Mouse (Mus musculus): ENCODE data around the gene Dmap1. TPM values are rescaled to one million over a fixed set of nuclear protein-coding genes. Genes with fewer than 3 reads are reported as not detected.

Gene Dmap1
- total and polyA plus RNA-seq, 3 experiments = 39.3 to 43.4 (median 39.3) TPM

DNA sequence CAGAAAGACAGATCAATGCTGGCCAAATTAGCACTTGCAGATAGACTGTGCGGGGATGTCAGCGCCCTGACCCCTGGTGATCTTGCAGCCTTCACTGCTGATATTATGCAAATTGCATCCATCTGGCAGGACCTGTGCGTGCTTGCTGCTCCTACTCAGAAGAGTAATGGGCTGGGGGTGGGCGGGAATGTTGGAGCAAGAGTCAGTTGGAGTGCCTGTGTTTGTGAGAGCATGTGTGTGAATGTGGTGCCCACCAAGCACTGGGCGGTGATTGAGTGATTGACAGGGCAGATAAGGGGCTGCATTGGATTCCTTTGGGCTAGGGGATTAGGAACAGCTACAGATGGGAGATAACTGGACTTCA lies 26.6 kb downstream of the Dmap1 start:
- H3K27me3 ChIP-seq (replicated peaks) = no peaks in the 10 kb centered on the region
- no peak overlapping the region for H3K4me2 ChIP-seq (ENCODE audit: insufficient read depth, low read depth, poor library complexity, severe bottlenecking)
- no peaks in the 10 kb centered on the region for H3K9me3 ChIP-seq (replicated peaks; ENCODE audit: low read length)
- no peak overlapping the region for H3K27ac ChIP-seq (ENCODE audit: insufficient read depth, low read depth)
- no peak for DNase-seq (ENCODE audit: extremely low read depth)
- dilution Hi-C loops (cut with MboI; ENCODE audit: extremely low pct_ligation_motif_present, extremely low pct_unique_long_range_greater_than_20kb, low sequenced_read_pairs) = no loop called here
- no peaks in the 10 kb centered on the region for H3K79me2 ChIP-seq (replicated peaks; ENCODE audit: control insufficient read depth, extremely low read depth, insufficient read depth, poor library complexity, severe bottlenecking)
- no peak for TF ChIP-seq MXI1 (IDR thresholded peaks at IDR 0.05; ENCODE audit: low read depth, low read length)
- no peak for TF ChIP-seq JUND (conservative IDR thresholded peaks at IDR 0.05; ENCODE audit: low read depth, low read length)
- no peak for TF ChIP-seq JUN (IDR thresholded peaks at IDR 0.05; ENCODE audit: insufficient read depth, low read depth, low read length)
- H3K9ac ChIP-seq (ENCODE audit: insufficient read depth, low read depth) = no peak overlapping the region
- H3K4me3 ChIP-seq (replicated peaks in 1 of 3; ENCODE audit: low read depth in 2 of 3, low read length in 2 of 3, poor library complexity in 1 of 3) = no peak overlapping the region
- in situ Hi-C loops (cut with MboI; ENCODE audit: low pct_ligation_motif_present, low pct_unique_long_range_greater_than_20kb, low sequenced_read_pairs) = loop anchor here (10.0 kb wide), 1 partner anchor 331 kb away; no protein-coding TSS in a partner anchor
- H3K36me3 ChIP-seq (replicated peaks in 1 of 2; ENCODE audit: control insufficient read depth in 1 of 2, insufficient read depth in 1 of 2, low read length in 1 of 2) = peaks cover 0 to 56% of the 10 kb centered on the region in 2 experiments
- H3K4me1 ChIP-seq (ENCODE audit: control insufficient read depth in 1 of 2, insufficient read depth in 2 of 2) = peaks cover 19 to 58% of the 10 kb centered on the region in 2 experiments

DNA sequence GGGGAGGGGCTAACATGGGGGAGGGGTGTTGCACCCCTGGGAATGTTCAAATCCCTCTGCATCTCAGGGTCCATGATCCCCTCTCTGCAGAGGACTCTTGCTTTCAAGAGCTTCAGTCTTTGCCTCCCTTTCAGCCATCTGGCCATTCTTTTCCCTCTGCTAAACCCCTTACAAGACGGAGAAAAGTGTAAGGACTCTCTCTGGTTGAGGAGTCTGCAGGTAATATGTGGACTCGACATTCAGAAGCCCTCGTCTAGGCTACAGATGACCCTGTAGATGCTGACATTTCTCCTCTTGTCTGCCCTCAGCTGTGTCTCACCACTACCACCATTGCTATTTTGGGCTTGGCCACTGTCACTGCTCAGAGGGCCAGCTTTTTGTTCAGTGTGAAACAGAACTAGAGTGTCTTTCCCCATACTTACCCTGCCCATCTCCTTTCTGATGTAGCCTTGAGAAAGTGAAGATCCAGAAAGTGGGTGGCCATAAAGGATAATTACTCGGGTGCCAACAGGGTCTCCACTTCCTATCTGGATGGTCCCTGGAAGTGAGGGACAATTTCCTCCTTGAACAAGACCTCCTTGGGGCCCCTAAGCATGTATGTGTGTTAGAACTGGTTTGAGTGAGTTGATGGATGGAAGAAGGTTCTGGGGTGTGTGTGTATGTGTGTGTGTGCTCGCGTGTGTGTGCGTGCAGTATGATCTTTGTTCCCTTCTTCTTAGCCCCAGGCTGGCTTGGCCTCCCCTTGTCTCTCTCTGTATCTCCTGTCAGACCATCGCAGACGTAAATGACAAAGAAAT lies 27.2 kb downstream of the Dmap1 start:
- no peak overlapping the region for H3K4me3 ChIP-seq (replicated peaks in 1 of 3; ENCODE audit: low read depth in 2 of 3, low read length in 2 of 3, poor library complexity in 1 of 3)
- dilution Hi-C loops (cut with MboI; ENCODE audit: extremely low pct_ligation_motif_present, extremely low pct_unique_long_range_greater_than_20kb, low sequenced_read_pairs) = no loop called here

GRCm38 (mm10) chr4:117654016-117654702 lies 27.9 kb downstream of the Dmap1 start:
- Histone ChIP-seq H3K4me3 (replicated peaks in 1 of 3; ENCODE audit: low read depth in 2 of 3, low read length in 2 of 3, poor library complexity in 1 of 3) (no peak overlapping the region), H3K9ac (ENCODE audit: insufficient read depth, low read depth) (no peak overlapping the region), H3K9me3 (replicated peaks; ENCODE audit: low read length) (no peaks in the 10 kb centered on the region), H3K27me3 (replicated peaks) (no peaks in the 10 kb centered on the region), H3K4me2 (ENCODE audit: insufficient read depth, low read depth, poor library complexity, severe bottlenecking) (no peak overlapping the region), H3K36me3 (replicated peaks in 1 of 2; ENCODE audit: control insufficient read depth in 1 of 2, insufficient read depth in 1 of 2, low read length in 1 of 2) (peaks cover 2 to 58% of the 10 kb centered on the region in 2 experiments), H3K79me2 (replicated peaks; ENCODE audit: control insufficient read depth, extremely low read depth, insufficient read depth, poor library complexity, severe bottlenecking) (no peaks in the 10 kb centered on the region), H3K4me1 (ENCODE audit: control insufficient read depth in 1 of 2, insufficient read depth in 2 of 2) (peaks cover 19 to 71% of the 10 kb centered on the region in 2 experiments), H3K27ac (ENCODE audit: insufficient read depth, low read depth) (no peak overlapping the region)
- in situ Hi-C loops (cut with MboI; ENCODE audit: low pct_ligation_motif_present, low pct_unique_long_range_greater_than_20kb, low sequenced_read_pairs) = loop anchor here (10.0 kb wide), 1 partner anchor 329 kb away; no protein-coding TSS in a partner anchor
- dilution Hi-C loops (cut with MboI; ENCODE audit: extremely low pct_ligation_motif_present, extremely low pct_unique_long_range_greater_than_20kb, low sequenced_read_pairs) = no loop called here
- no peak for DNase-seq (ENCODE audit: extremely low read depth)
- TF ChIP-seq JUND (conservative IDR thresholded peaks at IDR 0.05; ENCODE audit: low read depth, low read length) = no peak
- TF ChIP-seq TCF12 (IDR thresholded peaks at IDR 0.05; ENCODE audit: low read depth, low read length) = no peak
- TF ChIP-seq POLR2A (IDR thresholded peaks at IDR 0.05; ENCODE audit: low read depth, low read length) = no peak
- TF ChIP-seq ZMIZ1 (IDR thresholded peaks at IDR 0.05; ENCODE audit: low read depth, low read length) = no peak
- no peak for TF ChIP-seq USF1 (IDR thresholded peaks at IDR 0.05; ENCODE audit: low read depth, low read length)
- TF ChIP-seq RAD21 (IDR thresholded peaks at IDR 0.05; ENCODE audit: low read depth, low read length) = no peak
- no peak for TF ChIP-seq MAFK (IDR thresholded peaks at IDR 0.05; ENCODE audit: insufficient replicate concordance, low read length)
- TF ChIP-seq CHD2 (IDR thresholded peaks at IDR 0.05; ENCODE audit: low read length) = no peak
- TF ChIP-seq MAZ (IDR thresholded peaks at IDR 0.05; ENCODE audit: low read depth, low read length) = no peak
- TF ChIP-seq POLR2AphosphoS2 (IDR thresholded peaks at IDR 0.05; ENCODE audit: low read depth, low read length) = no peak
- TF ChIP-seq USF2 (conservative IDR thresholded peaks at IDR 0.05; ENCODE audit: low read depth, low read length) = no peak
- no peak for TF ChIP-seq PAX5 (IDR thresholded peaks at IDR 0.05; ENCODE audit: low read length)
- no peak for TF ChIP-seq ETS1 (conservative IDR thresholded peaks at IDR 0.05; ENCODE audit: low read depth, low read length)
- no peak for TF ChIP-seq KAT2A (IDR thresholded peaks at IDR 0.05; ENCODE audit: insufficient replicate concordance, low read length)
- TF ChIP-seq SIN3A (IDR thresholded peaks at IDR 0.05; ENCODE audit: low read length) = no peak
- TF ChIP-seq ZC3H11A (IDR thresholded peaks at IDR 0.05; ENCODE audit: low read depth, low read length) = no peak
- TF ChIP-seq MEF2A (IDR thresholded peaks at IDR 0.05; ENCODE audit: borderline replicate concordance, low read depth, low read length) = no peak

More for the DNA sequence above, 27.2 kb downstream of the Dmap1 start:
- TF ChIP-seq ZNF384 (IDR thresholded peaks at IDR 0.05; ENCODE audit: low read depth, low read length) (no peak), SMC3 (IDR thresholded peaks at IDR 0.05; ENCODE audit: low read depth, low read length) (no peak), POLR2A (IDR thresholded peaks at IDR 0.05; ENCODE audit: low read depth, low read length) (no peak), TCF12 (IDR thresholded peaks at IDR 0.05; ENCODE audit: low read depth, low read length) (no peak), GABPA (IDR thresholded peaks at IDR 0.05; ENCODE audit: insufficient replicate concordance, low read depth, low read length) (no peak), CTCF (conservative IDR thresholded peaks at IDR 0.05 in 1 of 2, IDR thresholded peaks at IDR 0.05 in 1 of 2; ENCODE audit: low read depth in 2 of 2, low read length in 2 of 2) (no peak), RAD21 (IDR thresholded peaks at IDR 0.05; ENCODE audit: low read depth, low read length) (no peak), PAX5 (IDR thresholded peaks at IDR 0.05; ENCODE audit: low read length) (no peak), USF1 (IDR thresholded peaks at IDR 0.05; ENCODE audit: low read depth, low read length) (no peak), JUN (IDR thresholded peaks at IDR 0.05; ENCODE audit: insufficient read depth, low read depth, low read length) (no peak)
- no peak overlapping the region for H3K9ac ChIP-seq (ENCODE audit: insufficient read depth, low read depth)
- no peaks in the 10 kb centered on the region for H3K27me3 ChIP-seq (replicated peaks)
- H3K27ac ChIP-seq (ENCODE audit: insufficient read depth, low read depth) = no peak overlapping the region
- H3K9me3 ChIP-seq (replicated peaks; ENCODE audit: low read length) = no peaks in the 10 kb centered on the region
- peaks cover 2 to 58% of the 10 kb centered on the region in 2 experiments for H3K36me3 ChIP-seq (replicated peaks in 1 of 2; ENCODE audit: control insufficient read depth in 1 of 2, insufficient read depth in 1 of 2, low read length in 1 of 2)
- in situ Hi-C loops (cut with MboI; ENCODE audit: low pct_ligation_motif_present, low pct_unique_long_range_greater_than_20kb, low sequenced_read_pairs) = loop anchor here (10.0 kb wide), 1 partner anchor 330 kb away; no protein-coding TSS in a partner anchor
- H3K4me1 ChIP-seq (ENCODE audit: control insufficient read depth in 1 of 2, insufficient read depth in 2 of 2) = peaks cover 19 to 63% of the 10 kb centered on the region in 2 experiments
- no peaks in the 10 kb centered on the region for H3K79me2 ChIP-seq (replicated peaks; ENCODE audit: control insufficient read depth, extremely low read depth, insufficient read depth, poor library complexity, severe bottlenecking)
- no peak overlapping the region for H3K4me2 ChIP-seq (ENCODE audit: insufficient read depth, low read depth, poor library complexity, severe bottlenecking)
- DNase-seq (ENCODE audit: extremely low read depth) = no peak
